Mouse (Mus musculus): ENCODE results near the gene Cacna1f. TPM values are rescaled to one million over a fixed set of nuclear protein-coding genes. Genes with fewer than 3 reads are reported as not detected.
A peak's percentile ranks its signal among the peaks of the same experiment; 100 is the strongest.

The Cacna1f gene
- polyA plus RNA-seq, 1 experiment = 0.13 TPM

DNA sequence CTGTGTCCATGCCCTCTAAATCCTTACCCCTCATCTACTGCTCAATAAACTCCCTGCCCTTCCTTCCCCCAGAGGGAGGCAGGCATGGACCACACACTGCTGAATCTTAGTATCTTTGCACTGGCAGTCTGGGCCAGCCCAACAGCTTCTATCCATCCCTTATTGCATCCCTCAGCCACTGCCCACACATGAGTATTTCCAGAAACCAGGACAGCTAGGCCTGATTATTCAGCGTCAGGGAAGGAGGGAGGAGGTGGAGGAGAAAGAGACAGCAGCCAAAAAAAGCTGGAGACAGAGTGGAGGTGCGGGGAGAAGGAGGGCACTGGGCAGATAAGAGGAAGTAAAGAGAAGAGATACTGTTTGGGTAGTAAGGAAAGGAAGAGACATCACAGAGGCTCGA, 28.2 kb downstream of the Cacna1f start:
- TF ChIP-seq CTCF (IDR thresholded peaks at IDR 0.05; ENCODE audit: borderline replicate concordance, insufficient read depth, low read depth, low read length) = no peak
- no peak for TF ChIP-seq POLR2A (IDR thresholded peaks at IDR 0.05; ENCODE audit: borderline replicate concordance, insufficient read depth, low read length)
- no peaks in the 10 kb centered on the region for H3K27me3 ChIP-seq (ENCODE audit: control insufficient read depth, insufficient read depth, low read length)
- no peak for DNase-seq
- no peak overlapping the region for H3K27ac ChIP-seq (ENCODE audit: insufficient read depth, low read length)
- 41% methylated on average over 3 of the region's 3 CpGs for WGBS
- H3K4me1 ChIP-seq (ENCODE audit: control insufficient read depth, insufficient read depth, low read length) = no peaks in the 10 kb centered on the region
- H3K4me3 ChIP-seq (replicated peaks; ENCODE audit: insufficient read depth, low read depth, low read length) = no peak overlapping the region

DNA sequence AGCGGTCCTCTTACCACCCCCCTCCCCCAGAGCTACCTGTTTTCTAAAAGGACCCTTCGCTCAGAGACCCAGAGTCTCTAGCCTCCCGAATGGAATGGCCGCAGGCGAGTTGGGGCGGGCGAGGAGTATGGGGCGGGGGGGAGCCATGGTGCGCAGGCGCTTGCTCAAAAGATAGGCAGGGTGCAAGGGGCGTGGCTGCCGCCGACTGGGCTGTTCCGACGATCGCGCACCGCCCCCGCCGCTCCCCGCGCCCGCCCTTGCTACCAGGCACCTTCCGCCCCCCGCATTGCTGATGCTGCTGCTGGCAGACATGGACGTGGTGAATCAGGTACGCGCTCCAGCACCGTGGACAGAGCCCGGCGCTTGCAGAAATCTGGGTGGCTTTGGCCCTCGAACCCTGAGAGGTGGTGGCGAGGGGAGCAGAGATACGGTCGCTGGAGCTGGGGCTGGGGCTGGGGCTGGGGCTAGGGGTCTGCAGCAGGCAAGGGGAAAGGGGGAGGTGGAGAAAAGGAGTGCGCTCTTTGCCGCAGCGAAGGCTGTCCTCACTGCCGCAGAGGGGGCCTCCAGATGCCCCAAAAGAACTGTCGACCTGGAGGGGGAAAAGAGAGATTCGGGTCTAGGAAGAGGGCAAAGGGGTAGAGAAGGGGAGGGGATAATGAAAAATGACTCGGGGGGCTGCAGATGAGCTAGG, 31.7 kb downstream of the Cacna1f start, which contains the start of gene Syp:
Gene Syp (plus strand): TSS at position 71 of the 691 bp plus-strand sequence.
- Histone ChIP-seq H3K27ac (ENCODE audit: insufficient read depth, low read length) (peak within 1 kb of the TSS; percentile 82), H3K4me1 (ENCODE audit: control insufficient read depth, insufficient read depth, low read length) (peaks cover 3% of the 10 kb centered on the region; the same call in 1 of the 2 replicates), H3K27me3 (ENCODE audit: control insufficient read depth, insufficient read depth, low read length) (no peaks in the 10 kb centered on the region), H3K4me3 (replicated peaks; ENCODE audit: insufficient read depth, low read depth, low read length) (peak within 1 kb of the TSS; percentile 100)
- WGBS = 8% methylated on average over 37 of the region's 42 CpGs
- TF ChIP-seq POLR2A (IDR thresholded peaks at IDR 0.05; ENCODE audit: borderline replicate concordance, insufficient read depth, low read length) (peak; percentile 79), CTCF (IDR thresholded peaks at IDR 0.05; ENCODE audit: borderline replicate concordance, insufficient read depth, low read depth, low read length) (no peak)
- peak; percentile 93 to 94 for DNase-seq

DNA sequence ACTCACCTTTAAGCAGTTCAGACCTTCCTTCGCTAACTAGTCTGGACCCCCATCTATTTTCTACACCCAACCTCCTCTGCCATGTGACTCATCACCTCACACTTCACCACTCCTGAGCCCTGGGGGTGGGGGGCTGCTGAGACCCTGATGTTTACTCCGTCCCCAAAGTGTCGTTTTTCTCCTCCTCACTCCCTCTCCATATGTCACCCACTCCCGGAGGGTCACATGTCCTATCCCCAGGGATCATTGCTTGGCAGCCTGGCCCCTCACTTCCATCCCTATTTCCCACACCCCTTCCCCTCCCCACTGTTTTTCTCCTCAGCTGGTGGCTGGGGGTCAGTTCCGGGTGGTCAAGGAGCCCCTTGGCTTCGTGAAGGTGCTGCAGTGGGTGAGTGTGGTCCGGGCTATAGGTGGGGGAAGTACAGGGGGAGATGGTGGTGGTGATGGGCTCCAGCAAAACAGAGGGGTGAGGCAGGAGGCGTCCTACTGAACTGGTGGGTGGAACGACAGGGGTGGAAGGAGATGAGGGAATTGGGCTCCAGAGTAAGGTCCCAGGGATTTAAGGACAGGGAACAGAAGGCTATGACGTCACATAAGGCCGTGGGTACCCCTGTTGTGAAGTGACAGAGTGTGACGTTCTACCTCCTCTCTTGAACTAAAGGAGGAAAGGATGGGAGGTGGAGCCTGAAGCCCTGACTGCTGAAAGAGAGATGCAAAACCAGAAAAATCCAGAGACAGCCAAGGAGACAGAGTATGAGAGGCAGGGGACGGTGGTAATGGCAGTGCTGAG, 32.8 kb downstream of the Cacna1f start:
- H3K27me3 ChIP-seq (ENCODE audit: control insufficient read depth, insufficient read depth, low read length) = no peaks in the 10 kb centered on the region
- WGBS = 9% methylated on average over 13 of the region's 13 CpGs
- peak; percentile 56 to 68 for DNase-seq
- no peak for TF ChIP-seq CTCF (IDR thresholded peaks at IDR 0.05; ENCODE audit: borderline replicate concordance, insufficient read depth, low read depth, low read length)
- no peak for TF ChIP-seq POLR2A (IDR thresholded peaks at IDR 0.05; ENCODE audit: borderline replicate concordance, insufficient read depth, low read length)
- peak overlapping the region; percentile 82 for H3K27ac ChIP-seq (ENCODE audit: insufficient read depth, low read length)
- peak overlapping the region; percentile 100 for H3K4me3 ChIP-seq (replicated peaks; ENCODE audit: insufficient read depth, low read depth, low read length)
- peaks cover 6% of the 10 kb centered on the region; the same call in 1 of the 2 replicates for H3K4me1 ChIP-seq (ENCODE audit: control insufficient read depth, insufficient read depth, low read length)

DNA sequence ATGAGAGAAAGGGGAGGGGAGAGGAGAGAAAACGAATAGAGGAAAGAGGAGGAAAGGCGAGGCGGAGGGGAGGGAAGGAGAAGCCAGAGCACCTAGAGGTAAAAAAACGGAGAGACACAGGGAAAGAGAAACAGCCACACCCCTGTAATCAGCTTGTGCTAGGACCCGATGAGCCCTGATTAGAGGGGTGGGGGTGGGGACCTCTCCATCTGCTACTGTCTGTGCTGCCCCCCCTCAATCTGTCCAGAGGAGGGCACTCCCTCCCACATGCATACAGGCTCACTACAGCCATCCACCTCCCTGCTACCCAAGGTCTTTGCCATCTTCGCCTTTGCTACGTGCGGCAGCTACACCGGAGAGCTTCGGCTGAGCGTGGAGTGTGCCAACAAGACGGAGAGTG, 33.9 kb downstream of the Cacna1f start:
- 11% methylated on average over 12 of the region's 12 CpGs for WGBS
- TF ChIP-seq CTCF (IDR thresholded peaks at IDR 0.05; ENCODE audit: borderline replicate concordance, insufficient read depth, low read depth, low read length) (no peak), POLR2A (IDR thresholded peaks at IDR 0.05; ENCODE audit: borderline replicate concordance, insufficient read depth, low read length) (no peak)
- Histone ChIP-seq H3K27ac (ENCODE audit: insufficient read depth, low read length) (no peak overlapping the region), H3K4me1 (ENCODE audit: control insufficient read depth, insufficient read depth, low read length) (peaks cover 6% of the 10 kb centered on the region; the same call in 1 of the 2 replicates), H3K27me3 (ENCODE audit: control insufficient read depth, insufficient read depth, low read length) (no peaks in the 10 kb centered on the region), H3K4me3 (replicated peaks; ENCODE audit: insufficient read depth, low read depth, low read length) (peak overlapping the region; percentile 55)
- DNase-seq = peak; percentile 32 to 37

DNA sequence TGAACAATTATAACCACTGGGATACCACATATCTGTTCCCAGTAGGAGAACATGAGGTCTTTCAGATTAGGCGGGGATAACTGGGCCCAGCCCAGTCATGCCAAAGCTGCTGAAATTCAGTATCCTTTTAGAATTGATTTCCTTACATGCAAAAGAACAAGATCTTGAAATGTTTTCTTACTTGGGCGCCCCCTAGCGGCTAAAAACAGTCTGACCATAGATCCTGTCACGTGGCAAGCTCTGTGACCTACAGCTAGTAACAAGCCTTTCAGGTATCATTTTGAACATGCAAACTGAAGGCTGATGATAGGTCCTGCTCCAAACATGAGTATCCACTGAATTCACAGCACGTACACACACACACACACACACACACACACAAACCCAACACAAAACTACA, 38.5 kb downstream of the Cacna1f start:
- peak; percentile 42; the same call in 1 of the 2 replicates for TF ChIP-seq CTCF (IDR thresholded peaks at IDR 0.05; ENCODE audit: borderline replicate concordance, insufficient read depth, low read depth, low read length)
- TF ChIP-seq POLR2A (IDR thresholded peaks at IDR 0.05; ENCODE audit: borderline replicate concordance, insufficient read depth, low read length) = no peak
- Histone ChIP-seq H3K4me1 (ENCODE audit: control insufficient read depth, insufficient read depth, low read length) (peaks cover 6% of the 10 kb centered on the region; the same call in 1 of the 2 replicates), H3K27ac (ENCODE audit: insufficient read depth, low read length) (no peak overlapping the region), H3K27me3 (ENCODE audit: control insufficient read depth, insufficient read depth, low read length) (no peaks in the 10 kb centered on the region), H3K4me3 (replicated peaks; ENCODE audit: insufficient read depth, low read depth, low read length) (no peak overlapping the region)
- DNase-seq = peak; percentile 71 to 82
- 5% methylated on average over 5 of the region's 5 CpGs for WGBS

DNA sequence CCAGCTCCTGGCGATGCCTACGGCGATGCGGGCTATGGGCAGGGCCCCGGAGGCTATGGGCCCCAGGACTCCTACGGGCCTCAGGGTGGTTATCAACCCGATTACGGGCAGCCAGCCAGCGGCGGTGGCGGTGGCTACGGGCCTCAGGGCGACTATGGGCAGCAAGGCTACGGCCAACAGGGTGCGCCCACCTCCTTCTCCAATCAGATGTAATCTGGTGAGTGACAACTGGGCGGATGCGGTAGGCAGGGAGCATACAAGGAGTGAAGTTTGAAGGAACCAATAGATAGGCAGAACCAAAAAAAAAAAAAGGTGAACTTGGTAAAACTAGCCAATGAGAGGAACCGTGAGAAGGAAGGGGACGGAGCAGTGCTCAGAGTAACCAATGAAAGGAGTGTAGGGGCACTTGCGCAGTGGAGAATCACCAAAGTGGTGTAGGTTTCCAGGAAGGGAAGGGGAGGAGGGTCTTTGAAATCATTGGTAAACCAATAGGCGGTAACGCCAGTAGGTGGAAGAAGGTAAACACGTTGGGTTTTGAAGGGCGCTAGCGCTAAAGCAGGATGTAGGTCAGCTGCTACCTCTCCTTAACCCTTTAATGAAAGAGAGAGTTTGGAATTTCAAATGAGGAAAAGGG, 41.9 kb downstream of the Cacna1f start:
- H3K4me3 ChIP-seq (replicated peaks; ENCODE audit: insufficient read depth, low read depth, low read length) = peak overlapping the region; percentile 37
- WGBS = 8% methylated on average over 25 of the region's 25 CpGs
- DNase-seq = peak; percentile 61 to 72
- no peaks in the 10 kb centered on the region for H3K27me3 ChIP-seq (ENCODE audit: control insufficient read depth, insufficient read depth, low read length)
- TF ChIP-seq CTCF (IDR thresholded peaks at IDR 0.05; ENCODE audit: borderline replicate concordance, insufficient read depth, low read depth, low read length) (no peak), POLR2A (IDR thresholded peaks at IDR 0.05; ENCODE audit: borderline replicate concordance, insufficient read depth, low read length) (peak; percentile 30; the same call in 1 of the 2 replicates)
- peaks cover 3% of the 10 kb centered on the region; the same call in 1 of the 2 replicates for H3K4me1 ChIP-seq (ENCODE audit: control insufficient read depth, insufficient read depth, low read length)
- H3K27ac ChIP-seq (ENCODE audit: insufficient read depth, low read length) = peak overlapping the region; percentile 23

DNA sequence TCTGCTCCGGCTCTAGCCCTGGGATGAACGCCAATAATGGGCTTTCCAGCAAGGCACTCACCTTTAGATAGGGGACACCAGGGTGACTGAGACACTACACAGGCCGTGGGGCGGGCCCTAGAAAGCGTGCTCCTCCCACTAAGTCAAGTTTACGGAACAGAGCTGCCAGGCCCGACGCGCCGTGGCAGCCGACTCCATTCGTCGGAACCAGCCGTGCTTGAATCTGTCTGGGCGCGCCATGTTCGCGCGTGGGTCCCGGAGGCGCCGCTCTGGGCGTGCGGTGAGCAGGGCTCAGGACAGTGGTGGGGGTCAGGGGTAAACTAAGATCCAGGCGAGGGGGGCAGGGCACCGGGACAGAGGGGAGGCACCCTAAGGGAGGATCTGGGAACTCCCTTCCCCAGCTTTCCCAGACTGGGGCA, 50.3 kb downstream of the Cacna1f start, which contains the start of gene Prickle3:
Gene Prickle3 (plus strand): TSS at position 40 of the 419 bp plus-strand sequence.
- peak within 1 kb of the TSS; percentile 32 for H3K4me3 ChIP-seq (replicated peaks; ENCODE audit: insufficient read depth, low read depth, low read length)
- H3K4me1 ChIP-seq (ENCODE audit: control insufficient read depth, insufficient read depth, low read length) = no peaks in the 10 kb centered on the region
- H3K27ac ChIP-seq (ENCODE audit: insufficient read depth, low read length) = no peak within 1 kb of the TSS
- TF ChIP-seq CTCF (IDR thresholded peaks at IDR 0.05; ENCODE audit: borderline replicate concordance, insufficient read depth, low read depth, low read length) = no peak
- no peak for TF ChIP-seq POLR2A (IDR thresholded peaks at IDR 0.05; ENCODE audit: borderline replicate concordance, insufficient read depth, low read length)
- no peaks in the 10 kb centered on the region for H3K27me3 ChIP-seq (ENCODE audit: control insufficient read depth, insufficient read depth, low read length)
- DNase-seq = no peak
- 12% methylated on average over 26 of the region's 26 CpGs for WGBS

All from cerebellum, adult 2 months (tissue).